Mouse (Mus musculus) hindbrain, embryonic 15.5 days (tissue): ENCODE data around the gene Tmcc1. TPM values are rescaled to one million over a fixed set of nuclear protein-coding genes. Genes with fewer than 3 reads are reported as not detected.
"Not testable (repeated sequence)": the region's sequence is repeated elsewhere in the genome, so short reads cannot be mapped to it uniquely, and the experiment has no call there.

Source experiments
- ATAC-seq: fragments of 200-750 bp; cut with Nextera tagmentation; 2 replicates; pipeline ENCODE4 v1.8.0; 2017; ENCODE audit warnings: low read depth, moderate number of reproducible peaks, moderate TSS enrichment; ENCODE audit not compliant: low FRiP score
- H3K27ac ChIP-seq: fragments of 300-500 bp; sonication (generic); replicated peaks from 2 replicates; pipeline ENCODE4 v1.5.1; 2015; ENCODE audit warnings: mild to moderate bottlenecking, inconsistent platforms
- H3K27me3 ChIP-seq: fragments of 300-500 bp; sonication (generic); 2 replicates; pipeline ENCODE4 v1.6.1; 2015; ENCODE audit warnings: control low read depth, inconsistent platforms
- H3K36me3 ChIP-seq: fragments of 300-500 bp; sonication (generic); 2 replicates; pipeline ENCODE4 v1.6.1; 2015; ENCODE audit warnings: control low read depth, inconsistent platforms
- H3K4me1 ChIP-seq: fragments of 300-500 bp; sonication (generic); replicated peaks from 2 replicates; pipeline ENCODE4 v1.6.1; 2015; ENCODE audit warnings: control low read depth, inconsistent platforms
- H3K4me2 ChIP-seq: fragments of 300-500 bp; sonication (generic); 2 replicates; pipeline ENCODE4 v1.6.1; 2015; ENCODE audit warnings: moderate library complexity, mild to moderate bottlenecking, inconsistent platforms
- H3K4me3 ChIP-seq: fragments of 300-500 bp; sonication (generic); 2 replicates; pipeline ENCODE4 v1.5.1; 2015; ENCODE audit warnings: mild to moderate bottlenecking, inconsistent platforms
- H3K9ac ChIP-seq: fragments of 300-500 bp; sonication (generic); 2 replicates; pipeline ENCODE4 v1.6.1; 2015; ENCODE audit warnings: inconsistent platforms
- H3K9me3 ChIP-seq: fragments of 300-500 bp; sonication (generic); 2 replicates; pipeline ENCODE4 v1.6.1; 2016; ENCODE audit warnings: control low read depth, inconsistent platforms
- WGBS: fragments of 180-500 bp; shearing (Covaris S2); methylation state at CpG from one replicate; pipeline ENCODE4 v1.1.7; 2015; 5-methylcytosine and 5-hydroxymethylcytosine counted together
- polyA plus RNA-seq: library from polyadenylated mRNA; unstranded; fragments of >200 nt; fragmentation: Nextera tagmentation; extraction: Ambion mirVana; gene quantifications from 2 replicates; pipeline ENCODE4 v1.2.1, GENCODE M21; 2015

Tmcc1 gene
- polyA plus RNA-seq, 1 experiment from 2014 or later, result 25.7 TPM

- Histone ChIP-seq H3K4me1 (peaks cover 17% of the 10 kb centered on the region), H3K9me3 (no peaks in the 10 kb centered on the region), H3K4me3 (no peak overlapping the region), H3K36me3 (no peaks in the 10 kb centered on the region), H3K27me3 (no peaks in the 10 kb centered on the region), H3K9ac (no peak overlapping the region), H3K27ac (peak overlapping the region; percentile 65), H3K4me2 (peak overlapping the region; percentile 17; the same call in 1 of the 2 replicates)
- WGBS, result 27% methylated on average over 6 of the region's 6 CpGs
- ATAC-seq, result no peak
Measured at GRCm38 (mm10) chr6:116072221-116072745, 121.0 kb downstream of the Tmcc1 start.

DNA sequence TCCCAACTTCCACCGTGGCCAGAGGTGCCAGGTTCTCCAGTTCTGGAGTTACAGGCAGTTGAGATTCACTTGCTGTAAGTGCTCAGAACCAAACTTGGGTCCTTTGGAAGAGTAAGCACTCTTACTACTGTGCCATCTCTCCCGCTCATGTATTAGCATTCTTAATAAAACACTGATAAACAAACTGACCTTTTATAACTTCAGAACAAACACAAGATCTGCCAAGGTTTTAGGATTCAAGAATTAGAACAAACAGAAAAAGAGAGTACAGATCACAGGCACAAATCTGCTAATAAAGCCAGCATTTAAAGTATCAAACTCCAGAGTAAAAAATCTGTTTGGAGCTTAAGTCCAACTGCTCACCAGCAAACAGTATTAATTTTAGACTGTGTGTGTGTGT, 121.5 kb downstream of the Tmcc1 start:
- Histone ChIP-seq H3K9ac (no peak overlapping the region), H3K4me2 (no peak overlapping the region), H3K27me3 (no peaks in the 10 kb centered on the region), H3K9me3 (no peaks in the 10 kb centered on the region), H3K4me3 (no peak overlapping the region), H3K36me3 (no peaks in the 10 kb centered on the region), H3K4me1 (peaks cover 17% of the 10 kb centered on the region), H3K27ac (no peak overlapping the region)
- 92% methylated on average over 2 of the region's 2 CpGs for whole genome bisulfite sequencing
- no peak for ATAC-seq

- no peak for ATAC-seq
- H3K27me3 ChIP-seq, result no peaks in the 10 kb centered on the region
- H3K27ac ChIP-seq, result no peak overlapping the region
- H3K4me1 ChIP-seq, result peaks cover 17% of the 10 kb centered on the region
- no peak overlapping the region for H3K4me2 ChIP-seq
- WGBS, result 95% methylated on average over 3 of the region's 3 CpGs
- H3K9ac ChIP-seq, result no peak overlapping the region
- no peaks in the 10 kb centered on the region for H3K9me3 ChIP-seq
- no peak overlapping the region for H3K4me3 ChIP-seq
- H3K36me3 ChIP-seq, result no peaks in the 10 kb centered on the region
Measured at GRCm38 (mm10) chr6:116070558-116070957, 122.7 kb downstream of the Tmcc1 start.

- Histone ChIP-seq H3K4me2 (no peak overlapping the region), H3K4me1 (peaks cover 4% of the 10 kb centered on the region; the same call in 1 of the 2 replicates), H3K4me3 (no peak overlapping the region), H3K9ac (no peak overlapping the region), H3K27me3 (no peaks in the 10 kb centered on the region), H3K36me3 (no peaks in the 10 kb centered on the region), H3K9me3 (no peaks in the 10 kb centered on the region), H3K27ac (no peak overlapping the region)
- WGBS, result 54% methylated on average over 1 of the region's 1 CpGs
- no peak for ATAC-seq
Measured at GRCm38 (mm10) chr6:116063516-116063915, 129.8 kb downstream of the Tmcc1 start.

DNA sequence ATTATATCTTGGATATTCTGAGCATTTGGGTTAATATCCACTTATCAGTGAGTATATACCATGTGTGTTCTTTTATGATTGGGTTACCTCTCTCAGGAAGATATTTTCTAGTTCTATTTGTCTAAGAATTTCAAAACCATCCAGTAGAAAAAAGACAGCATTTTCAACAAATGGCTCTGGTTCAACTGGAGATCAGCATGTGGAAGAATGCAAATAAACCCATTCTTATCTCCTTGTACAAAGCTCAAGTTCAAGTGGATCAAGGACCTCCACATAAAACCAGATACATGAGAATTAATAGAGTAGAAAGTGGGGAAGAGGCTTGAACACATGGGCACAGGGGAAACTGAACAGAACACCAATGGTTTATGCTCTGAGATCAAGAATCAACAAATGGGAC, 133.7 kb downstream of the Tmcc1 start:
- not testable (repeated sequence) for H3K4me2 ChIP-seq

GRCm38 (mm10) chr6:116058541-116059300, 134.6 kb downstream of the Tmcc1 start:
- no peak overlapping the region for H3K27ac ChIP-seq
- H3K4me3 ChIP-seq, result no peak overlapping the region
- H3K27me3 ChIP-seq, result no peaks in the 10 kb centered on the region
- no peak for ATAC-seq
- no peaks in the 10 kb centered on the region for H3K9me3 ChIP-seq
- 63% methylated on average over 3 of the region's 3 CpGs for WGBS
- H3K36me3 ChIP-seq, result no peaks in the 10 kb centered on the region
- H3K9ac ChIP-seq, result no peak overlapping the region
- H3K4me2 ChIP-seq, result no peak overlapping the region
- H3K4me1 ChIP-seq, result peaks cover 43% of the 10 kb centered on the region

More for the DNA sequence above, 133.7 kb downstream of the Tmcc1 start:
- H3K4me1 ChIP-seq, result peaks cover 35% of the 10 kb centered on the region
- not testable (repeated sequence) for H3K36me3 ChIP-seq, ATAC-seq, H3K27me3 ChIP-seq, H3K4me3 ChIP-seq, H3K9me3 ChIP-seq, H3K27ac ChIP-seq, H3K9ac ChIP-seq

GRCm38 (mm10) chr6:116056676-116057264, 136.5 kb downstream of the Tmcc1 start:
- Histone ChIP-seq H3K36me3 (no peaks in the 10 kb centered on the region), H3K4me2 (peak overlapping the region; percentile 53), H3K9ac (peak overlapping the region; percentile 42), H3K27me3 (no peaks in the 10 kb centered on the region), H3K4me3 (peak overlapping the region; percentile 38), H3K4me1 (peaks cover 45% of the 10 kb centered on the region), H3K27ac (peak overlapping the region; percentile 85), H3K9me3 (no peaks in the 10 kb centered on the region)
- ATAC-seq, result peak; percentile 88
- WGBS, result 9% methylated on average over 13 of the region's 13 CpGs

DNA sequence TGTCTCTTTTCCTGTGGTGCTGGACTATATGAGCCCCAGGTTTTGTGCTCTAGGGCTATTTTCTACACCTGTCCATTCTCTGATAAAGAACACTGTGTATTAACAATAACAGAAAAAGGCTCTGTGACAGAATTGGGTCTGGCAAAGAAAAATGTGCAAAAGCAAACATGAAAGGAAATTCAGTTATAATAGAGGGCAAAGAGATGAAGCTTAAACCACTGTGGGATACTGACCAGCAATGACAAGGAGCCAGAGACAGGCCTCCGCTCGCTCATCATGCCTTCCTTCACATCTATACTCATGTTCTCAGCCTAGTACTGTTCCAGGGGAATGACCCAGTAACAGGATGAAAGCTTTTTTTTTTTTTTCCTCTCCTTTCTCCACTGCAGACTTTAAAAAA, 137.5 kb downstream of the Tmcc1 start:
- peak overlapping the region; percentile 85 for H3K27ac ChIP-seq
- no peaks in the 10 kb centered on the region for H3K36me3 ChIP-seq
- H3K4me1 ChIP-seq, result peaks cover 47% of the 10 kb centered on the region
- H3K4me3 ChIP-seq, result peak overlapping the region; percentile 38
- no peak overlapping the region for H3K9ac ChIP-seq
- peak overlapping the region; percentile 53 for H3K4me2 ChIP-seq
- H3K9me3 ChIP-seq, result no peaks in the 10 kb centered on the region
- 86% methylated on average over 2 of the region's 2 CpGs for WGBS
- no peak for ATAC-seq
- no peaks in the 10 kb centered on the region for H3K27me3 ChIP-seq

- Histone ChIP-seq H3K4me3 (no peak overlapping the region), H3K4me1 (peaks cover 50% of the 10 kb centered on the region), H3K27ac (0 out of 2 replicates have a peak overlapping the region, but pooled peaks have one; percentile 8), H3K9ac (no peak overlapping the region), H3K27me3 (no peaks in the 10 kb centered on the region), H3K9me3 (no peaks in the 10 kb centered on the region), H3K36me3 (no peaks in the 10 kb centered on the region), H3K4me2 (peak overlapping the region; percentile 43)
- ATAC-seq, result no peak
- WGBS, result 64% methylated on average over 1 of the region's 1 CpGs
Measured at GRCm38 (mm10) chr6:116055001-116055471, 138.2 kb downstream of the Tmcc1 start.

GRCm38 (mm10) chr6:116047896-116048295, 145.4 kb downstream of the Tmcc1 start:
- H3K9me3 ChIP-seq, result no peaks in the 10 kb centered on the region
- H3K4me2 ChIP-seq, result no peak overlapping the region
- H3K27me3 ChIP-seq, result no peaks in the 10 kb centered on the region
- no peak overlapping the region for H3K27ac ChIP-seq
- H3K4me3 ChIP-seq, result no peak overlapping the region
- no peaks in the 10 kb centered on the region for H3K36me3 ChIP-seq
- H3K9ac ChIP-seq, result no peak overlapping the region
- H3K4me1 ChIP-seq, result peaks cover 5% of the 10 kb centered on the region
- WGBS, result 44% methylated on average over 1 of the region's 1 CpGs
- no peak for ATAC-seq

DNA sequence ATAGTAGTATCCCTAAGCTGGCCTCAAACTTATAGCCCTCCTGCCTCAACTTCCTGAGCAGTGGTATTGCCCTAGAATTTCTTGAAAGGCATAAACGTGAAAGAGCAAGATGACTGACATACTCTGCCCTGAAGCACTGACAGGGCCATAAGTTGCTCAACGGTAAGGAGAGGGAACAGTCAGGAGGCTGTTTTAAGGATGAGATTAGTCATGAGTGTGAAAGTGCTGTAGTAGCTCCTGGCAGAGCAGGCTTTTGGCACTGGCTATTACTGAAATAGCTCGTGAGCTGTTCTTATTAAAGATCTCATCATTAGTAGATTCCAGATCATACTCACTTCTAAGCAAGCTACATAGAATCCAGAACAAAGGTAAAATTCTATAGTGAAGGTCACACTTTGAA, 145.9 kb downstream of the Tmcc1 start:
- Histone ChIP-seq H3K4me3 (no peak overlapping the region), H3K4me1 (peaks cover 5% of the 10 kb centered on the region), H3K9ac (no peak overlapping the region), H3K27ac (no peak overlapping the region), H3K27me3 (no peaks in the 10 kb centered on the region), H3K36me3 (no peaks in the 10 kb centered on the region), H3K4me2 (no peak overlapping the region), H3K9me3 (peaks cover 3% of the 10 kb centered on the region)
- ATAC-seq, result no peak
- WGBS, result 68% methylated on average over 3 of the region's 3 CpGs

GRCm38 (mm10) chr6:116044039-116044438, 149.2 kb downstream of the Tmcc1 start:
- no peak for ATAC-seq
- Histone ChIP-seq H3K27ac (no peak overlapping the region; the same call in 1 of the 2 replicates), H3K4me1 (no peaks in the 10 kb centered on the region; the same call in 1 of the 2 replicates), H3K36me3 (no peaks in the 10 kb centered on the region), H3K4me2 (no peak overlapping the region), H3K4me3 (no peak overlapping the region), H3K9ac (no peak overlapping the region), H3K9me3 (peaks cover 3% of the 10 kb centered on the region), H3K27me3 (no peaks in the 10 kb centered on the region)
- WGBS, result 52% methylated on average over 2 of the region's 2 CpGs
